Mouse (Mus musculus): ENCODE results near the gene Saxo1.

Saxo1 gene

DNA sequence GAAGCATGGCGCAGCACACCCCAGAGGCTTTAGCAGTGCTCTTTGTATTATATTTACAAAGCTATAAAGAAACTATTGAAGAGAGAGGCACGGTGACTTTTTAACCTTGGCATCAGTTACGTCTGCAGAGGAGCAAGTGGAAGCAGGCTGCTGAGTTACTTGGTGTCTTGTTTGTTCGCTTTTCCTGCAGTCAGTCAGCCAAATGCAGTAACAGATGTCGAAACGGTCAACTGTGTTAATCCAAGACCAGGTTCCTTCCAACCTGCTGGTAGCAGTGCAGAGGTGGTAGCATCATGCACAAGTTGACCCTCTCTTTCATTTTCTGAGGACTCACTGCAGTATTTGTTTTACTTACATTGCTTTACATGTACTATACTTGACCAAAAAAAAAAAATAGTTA, 135.5 kb downstream of the Saxo1 start:
- DNase-seq (ENCODE audit: low spot score), result no peak

DNA sequence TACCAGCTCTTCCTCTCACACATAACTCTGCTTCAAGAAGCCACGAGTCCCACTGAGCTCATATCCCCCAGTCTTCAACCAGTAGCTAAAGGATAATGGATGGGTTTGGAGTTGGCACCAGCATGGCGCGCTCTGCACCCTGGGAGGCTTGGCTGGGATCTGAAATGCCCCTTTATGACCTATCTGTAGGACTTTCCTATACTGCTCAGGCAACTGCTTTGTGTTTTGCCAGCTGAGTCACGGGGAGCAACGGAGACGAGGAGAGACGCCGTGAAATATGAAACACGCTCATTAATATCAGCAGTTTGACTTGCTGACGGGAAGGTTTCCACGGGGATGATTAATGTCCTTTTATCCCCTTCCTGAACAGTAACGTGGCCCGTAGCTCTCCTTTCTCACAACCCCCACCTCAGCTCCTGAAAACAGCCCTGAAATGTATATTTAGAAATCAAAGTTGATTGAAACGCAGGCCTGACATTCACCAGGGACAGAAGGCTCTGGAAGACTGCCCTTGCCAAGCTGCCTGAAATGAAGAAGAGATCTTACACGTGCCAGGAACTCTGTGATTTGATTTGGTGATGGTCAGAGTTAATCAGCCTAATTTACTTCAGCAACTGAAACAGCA, 141.6 kb downstream of the Saxo1 start:
- no peak for DNase-seq (ENCODE audit: low spot score)

DNA sequence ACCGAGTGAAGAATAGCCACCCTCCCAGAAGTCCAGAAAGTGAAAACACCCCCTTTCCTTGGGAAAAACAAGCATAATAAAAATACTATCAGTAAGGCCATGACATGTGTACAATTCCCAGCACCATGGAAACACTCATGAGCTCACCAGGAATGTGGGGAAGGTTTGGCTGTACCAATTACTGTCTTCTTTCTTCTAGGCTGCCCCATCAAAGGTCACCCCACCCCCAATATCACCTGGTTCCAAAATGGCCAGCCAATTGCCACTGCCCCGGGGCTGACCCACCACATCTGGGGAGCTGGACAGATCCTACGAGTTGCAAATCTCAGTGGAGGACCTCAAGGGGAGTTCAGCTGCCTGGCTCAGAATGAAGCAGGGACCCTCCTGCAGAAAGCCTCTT, 144.7 kb downstream of the Saxo1 start:
- DNase-seq (ENCODE audit: low spot score), result no peak

DNA sequence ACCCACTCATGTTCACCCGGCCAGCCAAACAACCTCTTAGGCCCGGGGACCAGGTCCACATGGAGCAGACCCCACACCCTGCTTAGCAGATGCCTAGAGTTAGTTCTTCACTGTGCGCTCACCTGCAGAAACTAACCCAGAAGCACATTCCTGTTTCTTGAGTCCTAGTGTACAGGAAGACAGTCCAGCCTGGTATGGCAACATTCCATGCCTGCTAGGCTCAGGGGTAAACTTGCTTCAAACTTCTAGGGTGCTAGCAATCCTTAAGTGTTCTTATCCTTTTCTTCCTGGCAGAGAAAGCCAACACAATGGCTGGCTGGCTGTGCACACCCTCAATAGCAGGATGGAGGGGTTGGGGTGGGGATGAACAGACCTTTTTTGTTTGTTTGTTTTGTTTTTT, 147.2 kb downstream of the Saxo1 start:
- DNase-seq (ENCODE audit: low spot score), result no peak

DNA sequence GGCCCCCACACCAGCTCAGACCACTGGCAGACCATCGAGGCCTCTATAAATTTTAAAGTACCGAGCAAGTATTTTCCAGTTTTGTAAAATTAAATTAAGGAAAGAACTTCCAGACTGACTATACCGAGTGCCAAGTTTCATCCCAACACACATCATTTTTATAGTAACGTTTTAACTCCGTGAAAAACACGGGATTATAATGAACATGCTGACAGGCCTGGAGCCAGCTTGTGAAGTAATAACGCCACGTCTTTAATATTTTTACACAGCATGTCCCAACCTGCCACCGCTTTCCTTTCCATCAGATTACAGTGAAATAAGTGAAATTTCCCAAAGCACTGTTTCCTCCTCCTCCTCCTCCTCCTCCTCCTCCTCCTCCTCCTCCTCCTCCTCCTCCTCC, 149.7 kb downstream of the Saxo1 start:
- no peak for DNase-seq (ENCODE audit: low spot score)

GRCm38 (mm10) chr4:86407200-86407527, 151.0 kb downstream of the Saxo1 start:
- DNase-seq (ENCODE audit: low spot score), result no peak

DNA sequence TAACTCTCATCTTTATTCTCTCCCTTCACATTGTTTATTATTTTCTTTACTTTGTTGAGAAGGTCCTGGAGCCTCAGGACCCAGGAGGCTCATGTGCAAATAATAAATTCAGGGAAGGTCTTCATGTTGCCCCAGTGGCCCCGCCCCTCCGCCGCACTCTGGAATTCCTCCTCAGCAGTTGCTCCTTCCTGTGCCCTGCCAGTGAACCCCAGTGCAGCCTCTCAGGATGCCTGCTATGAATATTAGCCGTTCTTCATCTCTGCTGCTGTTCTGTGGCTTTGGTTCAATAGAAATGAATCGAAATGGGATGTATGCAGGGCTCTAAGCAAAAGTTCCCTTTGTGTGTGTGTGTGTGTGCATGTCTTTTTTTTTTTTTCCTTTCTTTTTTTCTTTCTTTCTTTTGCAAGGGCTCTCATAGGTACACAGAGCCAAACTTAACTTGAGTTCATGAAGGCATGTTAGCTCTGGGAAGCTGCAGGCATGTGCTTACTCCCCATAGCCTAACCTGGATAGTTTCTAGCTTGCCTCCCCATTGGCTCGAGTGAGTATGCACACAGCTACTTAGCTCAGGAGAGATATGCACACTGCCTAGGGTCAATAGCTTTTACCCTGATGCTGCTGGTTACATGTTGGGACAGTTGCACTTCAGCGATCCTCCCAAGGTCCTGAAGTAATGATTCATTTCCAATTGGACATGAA, 151.5 kb downstream of the Saxo1 start:
- DNase-seq (ENCODE audit: low spot score), result no peak

DNA sequence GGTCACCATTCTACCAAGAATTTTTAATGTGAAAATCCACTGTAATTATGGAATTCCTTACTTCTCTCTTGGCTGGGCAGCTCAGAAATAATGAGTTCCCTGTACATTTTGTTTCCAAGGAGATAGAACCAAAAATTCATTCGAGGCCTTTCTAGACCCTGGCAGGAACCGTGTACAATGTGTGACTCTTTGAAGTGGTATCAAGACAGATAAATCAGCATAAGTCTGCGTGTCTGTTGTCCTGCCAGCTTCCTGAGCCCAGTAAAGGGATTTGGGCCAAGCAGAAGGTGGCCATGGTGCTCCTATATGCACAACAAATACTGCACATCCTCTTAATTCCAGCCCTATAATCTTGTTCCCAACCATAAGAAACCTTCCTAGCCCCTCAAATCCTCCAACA, 157.0 kb downstream of the Saxo1 start:
- DNase-seq (ENCODE audit: low spot score), result no peak

- DNase-seq (ENCODE audit: low spot score), result no peak
These were observed 160.7 kb downstream of the Saxo1 start for GRCm38 (mm10) chr4:86397470-86397869.

DNA sequence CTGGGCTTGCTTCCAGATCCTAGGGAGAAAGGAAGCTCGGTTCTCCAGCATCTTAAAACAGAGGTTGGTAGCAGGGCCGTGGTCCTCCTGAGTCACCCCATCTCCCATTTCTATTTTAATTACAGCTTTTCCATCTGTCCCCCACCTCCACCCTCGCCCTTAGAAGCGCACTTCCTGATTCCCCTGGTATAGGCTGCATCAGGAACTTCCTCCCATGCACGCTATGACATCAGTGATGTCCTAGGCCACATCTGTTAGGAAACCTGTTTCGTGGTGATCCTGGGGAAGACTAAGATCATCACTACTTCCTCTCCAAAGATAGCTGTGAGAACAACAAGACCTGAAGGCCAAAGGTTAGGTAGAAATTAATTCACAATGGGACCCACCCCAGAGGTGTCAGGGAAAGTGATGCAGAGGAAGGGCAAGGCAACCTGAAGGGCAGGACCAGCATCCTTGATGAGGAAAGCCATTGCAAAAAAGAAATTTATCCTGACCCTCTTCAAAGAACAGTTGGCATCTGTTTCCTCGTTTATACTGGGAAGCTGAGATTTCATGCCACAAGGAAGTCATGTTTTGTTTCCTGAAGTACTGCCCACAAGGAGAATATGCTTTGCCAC, 161.3 kb downstream of the Saxo1 start:
- no peak for DNase-seq (ENCODE audit: low spot score)

- DNase-seq (ENCODE audit: low spot score), result no peak
These were observed 162.5 kb downstream of the Saxo1 start for GRCm38 (mm10) chr4:86395636-86396035.

All from adipocyte (in vitro differentiated cells).